Mouse (Mus musculus) embryonic facial prominence, embryonic 15.5 days (tissue): Measurements from ENCODE around the gene Zfp42. TPM values are rescaled to one million over a fixed set of nuclear protein-coding genes. Genes with fewer than 3 reads are reported as not detected.

Experiments
- ATAC-seq: fragments of 200-750 bp; cut with Nextera tagmentation; 2 replicates; pipeline ENCODE4 v1.8.0; 2017; ENCODE audit warnings: low read depth, moderate TSS enrichment; ENCODE audit not compliant: insufficient number of reproducible peaks, low FRiP score, low TSS enrichment
- H3K27ac ChIP-seq: fragments of 300-500 bp; sonication (generic); replicated peaks from 2 replicates; pipeline ENCODE4 v1.5.1; 2015; ENCODE audit warnings: mild to moderate bottlenecking, inconsistent platforms
- H3K27me3 ChIP-seq: fragments of 300-500 bp; sonication (generic); 2 replicates; pipeline ENCODE4 v1.6.1; 2015; ENCODE audit warnings: inconsistent platforms
- H3K36me3 ChIP-seq: fragments of 300-500 bp; sonication (generic); 2 replicates; pipeline ENCODE4 v1.6.1; 2015; ENCODE audit warnings: mild to moderate bottlenecking, inconsistent platforms
- H3K4me1 ChIP-seq: fragments of 300-500 bp; sonication (generic); 2 replicates; pipeline ENCODE4 v1.6.1; 2015; ENCODE audit warnings: inconsistent platforms
- H3K4me2 ChIP-seq: fragments of 300-500 bp; sonication (generic); replicated peaks from 2 replicates; pipeline ENCODE4 v1.6.1; 2015; ENCODE audit warnings: mild to moderate bottlenecking, inconsistent platforms
- H3K4me3 ChIP-seq: fragments of 300-500 bp; sonication (generic); replicated peaks from 2 replicates; pipeline ENCODE4 v1.5.1; 2015; ENCODE audit warnings: mild to moderate bottlenecking, inconsistent platforms
- H3K9ac ChIP-seq: fragments of 300-500 bp; sonication (generic); 2 replicates; pipeline ENCODE4 v1.6.1; 2015; ENCODE audit warnings: inconsistent platforms
- H3K9me3 ChIP-seq: fragments of 300-500 bp; sonication (generic); replicated peaks from 2 replicates; pipeline ENCODE4 v1.6.1; 2016; ENCODE audit warnings: inconsistent platforms
- WGBS: fragments of 180-500 bp; shearing (Covaris S2); methylation state at CpG from one replicate; pipeline ENCODE4 v1.1.7; 2015; 5-methylcytosine and 5-hydroxymethylcytosine counted together
- polyA plus RNA-seq: library from polyadenylated mRNA; unstranded; fragments of >200 nt; fragmentation: Nextera tagmentation; extraction: Ambion mirVana; gene quantifications from 2 replicates; pipeline ENCODE4 v1.2.1, GENCODE M21; 2015

The Zfp42 gene
- polyA plus RNA-seq, 1 experiment from 2014 or later: not detected

- WGBS: 92% methylated on average over 8 of the region's 8 CpGs
- H3K27ac ChIP-seq: no peak overlapping the region
- no peak for ATAC-seq
These were observed 58.1 kb downstream of the Zfp42 start for GRCm38 (mm10) chr8:43248707-43249106.

More at GRCm38 (mm10) chr8:43248707-43249106, 58.1 kb downstream of the Zfp42 start:
- Histone ChIP-seq H3K27me3 (no peaks in the 10 kb centered on the region), H3K4me2 (no peak overlapping the region), H3K36me3 (no peaks in the 10 kb centered on the region), H3K9ac (no peak overlapping the region), H3K9me3 (no peaks in the 10 kb centered on the region), H3K4me1 (no peaks in the 10 kb centered on the region), H3K4me3 (no peak overlapping the region)

Other genes starting within 250 kb of the Zfp42 start
- gene Triml1, start 165.5 kb downstream of the Zfp42 start, polyA plus RNA-seq: not detected in 2 replicates
- gene Triml2, start 126.4 kb downstream of the Zfp42 start, polyA plus RNA-seq: 0.07 TPM in 1 of 2 replicates, not detected in the other
- gene Adam26b, start 221.1 kb upstream of the Zfp42 start, polyA plus RNA-seq: not detected in 2 replicates